Mouse (Mus musculus) CH12.LX (cell line): ENCODE measurements around the gene Luc7l3. TPM values are rescaled to one million over a fixed set of nuclear protein-coding genes. Genes with fewer than 3 reads are reported as not detected.

Experiments used
- DNase-seq: peaks from one replicate; pipeline ENCODE4 v3.0.0-alpha.2; 2013; ENCODE audit errors: extremely low read depth
- H3K27ac ChIP-seq: 2 replicates; pipeline ENCODE4 v1.5.1; 2012; ENCODE audit warnings: low read depth, mild to moderate bottlenecking, control low read depth, moderate library complexity; ENCODE audit not compliant: insufficient read depth
- H3K27me3 ChIP-seq: replicated peaks from 2 replicates; pipeline ENCODE3; 2012; ENCODE audit warnings: inconsistent platforms
- H3K36me3 ChIP-seq, 2 experiments: replicated peaks in 1 of 2; 2 replicates each; pipeline versions ENCODE3 to v1.6.1; 2012; ENCODE audit warnings: inconsistent platforms in 1 of 2, low read length in 1 of 2, mild to moderate bottlenecking in 1 of 2, mixed read lengths in 1 of 2, moderate library complexity in 1 of 2; ENCODE audit not compliant: control insufficient read depth in 1 of 2, insufficient read depth in 1 of 2
- H3K4me1 ChIP-seq, 2 experiments: 2 replicates each; pipeline ENCODE4 v1.6.1; 2012; ENCODE audit warnings: inconsistent platforms in 1 of 2, moderate library complexity in 1 of 2; ENCODE audit not compliant: insufficient read depth in 2 of 2, control insufficient read depth in 1 of 2
- H3K4me2 ChIP-seq: 2 replicates; pipeline ENCODE4 v1.6.1; 2012; ENCODE audit warnings: low read depth, mild to moderate bottlenecking, control low read depth; ENCODE audit not compliant: poor library complexity, insufficient read depth, severe bottlenecking
- H3K4me3 ChIP-seq, 3 experiments: fragments of 150-350 bp in 1 of 3; sonication (generic) in 1 of 3; replicated peaks in 1 of 3; 2 replicates each; pipeline versions ENCODE3 to v1.5.1; 2011 to 2012; ENCODE audit warnings: low read depth in 2 of 3, low read length in 2 of 3, mild to moderate bottlenecking in 2 of 3, moderate library complexity in 2 of 3, control low read depth in 1 of 3, improper control_type of control experiment in 1 of 3, inconsistent platforms in 1 of 3, mixed read lengths in 1 of 3; ENCODE audit not compliant: poor library complexity in 1 of 3
- H3K79me2 ChIP-seq: replicated peaks from 2 replicates; pipeline ENCODE4 v1.6.1; 2012; ENCODE audit warnings: mild to moderate bottlenecking, moderate library complexity; ENCODE audit not compliant: control insufficient read depth, poor library complexity, insufficient read depth, severe bottlenecking; ENCODE audit errors: extremely low read depth
- H3K9ac ChIP-seq: 2 replicates; pipeline ENCODE4 v1.6.1; 2012; ENCODE audit warnings: low read depth, mild to moderate bottlenecking, control low read depth, moderate library complexity; ENCODE audit not compliant: insufficient read depth
- H3K9me3 ChIP-seq: replicated peaks from 2 replicates; pipeline ENCODE3; 2012; ENCODE audit warnings: low read length, inconsistent platforms, mixed read lengths
- CHD1 ChIP-seq: IDR thresholded peaks from 2 replicates; pipeline ENCODE4 v1.6.1; 2012; ENCODE audit warnings: low read depth, low read length, improper control_type of control experiment, inconsistent platforms
- CHD2 ChIP-seq: IDR thresholded peaks from 2 replicates; pipeline ENCODE4 v1.6.1; 2011; ENCODE audit warnings: low read length, improper control_type of control experiment
- CTCF ChIP-seq, 2 experiments: IDR thresholded peaks in 1 of 2; conservative IDR thresholded peaks in 1 of 2; 2 replicates each; pipeline ENCODE4 v1.5.1; 2011 to 2012; ENCODE audit warnings: low read depth in 2 of 2, low read length in 2 of 2, improper control_type of control experiment in 1 of 2, inconsistent platforms in 1 of 2, mild to moderate bottlenecking in 1 of 2, moderate library complexity in 1 of 2
- E2F4 ChIP-seq: IDR thresholded peaks from 2 replicates; pipeline ENCODE4 v1.6.1; 2011; ENCODE audit warnings: low read depth, low read length, improper control_type of control experiment; ENCODE audit not compliant: insufficient replicate concordance
- EP300 ChIP-seq: IDR thresholded peaks from 2 replicates; pipeline ENCODE4 v1.6.1; 2011; ENCODE audit warnings: low read length, improper control_type of control experiment
- IRF4 ChIP-seq: IDR thresholded peaks from 2 replicates; pipeline ENCODE4 v1.6.1; 2014; ENCODE audit warnings: low read depth, mild to moderate bottlenecking, inconsistent platforms, low read length, improper control_type of control experiment
- JUN ChIP-seq: IDR thresholded peaks from 2 replicates; pipeline ENCODE4 v1.6.1; 2011; ENCODE audit warnings: low read depth, mild to moderate bottlenecking, low read length, improper control_type of control experiment, moderate library complexity; ENCODE audit not compliant: insufficient read depth
- KAT2A ChIP-seq: IDR thresholded peaks from 2 replicates; pipeline ENCODE4 v1.6.1; 2012; ENCODE audit warnings: low read length, improper control_type of control experiment, inconsistent platforms; ENCODE audit not compliant: insufficient replicate concordance
- MEF2A ChIP-seq: IDR thresholded peaks from 2 replicates; pipeline ENCODE4 v1.6.1; 2014; ENCODE audit warnings: low read depth, mild to moderate bottlenecking, inconsistent platforms, low read length, improper control_type of control experiment, borderline replicate concordance
- MYC ChIP-seq: IDR thresholded peaks from 2 replicates; pipeline ENCODE4 v1.6.1; 2011; ENCODE audit warnings: low read depth, mild to moderate bottlenecking, improper control_type of control experiment, low read length
- NELFE ChIP-seq: IDR thresholded peaks from 2 replicates; pipeline ENCODE4 v1.6.1; 2011; ENCODE audit warnings: low read depth, low read length, improper control_type of control experiment
- POLR2AphosphoS2 ChIP-seq: IDR thresholded peaks from 2 replicates; pipeline ENCODE4 v1.6.1; 2011; ENCODE audit warnings: low read depth, low read length, improper control_type of control experiment
- RCOR1 ChIP-seq: conservative IDR thresholded peaks from 2 replicates; pipeline ENCODE4 v1.6.1; 2012; ENCODE audit warnings: low read depth, mild to moderate bottlenecking, inconsistent platforms, low read length, improper control_type of control experiment
- SIN3A ChIP-seq: IDR thresholded peaks from 2 replicates; pipeline ENCODE4 v1.6.1; 2012; ENCODE audit warnings: low read length, improper control_type of control experiment, inconsistent platforms
- UBTF ChIP-seq: IDR thresholded peaks from 2 replicates; pipeline ENCODE4 v1.6.1; 2012; ENCODE audit warnings: low read depth, mild to moderate bottlenecking, inconsistent platforms, low read length, improper control_type of control experiment, moderate library complexity
- USF1 ChIP-seq: IDR thresholded peaks from 2 replicates; pipeline ENCODE4 v1.6.1; 2014; ENCODE audit warnings: low read depth, mild to moderate bottlenecking, inconsistent platforms, low read length, improper control_type of control experiment
- ZC3H11A ChIP-seq: IDR thresholded peaks from 2 replicates; pipeline ENCODE4 v1.6.1; 2012; ENCODE audit warnings: low read depth, mild to moderate bottlenecking, inconsistent platforms, low read length, improper control_type of control experiment
- ZKSCAN1 ChIP-seq: IDR thresholded peaks from 2 replicates; pipeline ENCODE4 v1.6.1; 2012; ENCODE audit warnings: low read depth, inconsistent platforms, low read length, improper control_type of control experiment, borderline replicate concordance
- ZMIZ1 ChIP-seq: IDR thresholded peaks from 2 replicates; pipeline ENCODE4 v1.6.1; 2012; ENCODE audit warnings: low read depth, mild to moderate bottlenecking, inconsistent platforms, low read length, improper control_type of control experiment
- ZNF384 ChIP-seq: IDR thresholded peaks from 2 replicates; pipeline ENCODE4 v1.6.1; 2012; ENCODE audit warnings: low read depth, low read length, improper control_type of control experiment, inconsistent platforms
- dilution Hi-C: fragments of 300-500 bp; cut with MboI; formaldehyde crosslinking; loops from 2 replicates; pipeline ENCODE4 v1.14.3; 2020; ENCODE audit warnings: low sequenced_read_pairs; ENCODE audit not compliant: extremely low pct_unique_long_range_greater_than_20kb, extremely low pct_ligation_motif_present
- in situ Hi-C: fragments of 300-500 bp; cut with MboI; formaldehyde crosslinking; loops from 3 replicates; pipeline ENCODE4 v1.14.3; 2019; ENCODE audit warnings: low sequenced_read_pairs, low pct_ligation_motif_present, low pct_unique_long_range_greater_than_20kb, mixed read lengths
- polyA plus RNA-seq: library from polyadenylated mRNA; unstranded; fragments of >175 nt; gene quantifications from 2 replicates; pipeline ENCODE4 v1.2.1, GENCODE M21; 2012; ENCODE audit warnings: low read depth; ENCODE audit not compliant: insufficient read length
- total RNA-seq, 2 experiments: library from RNA; depleted of rRNA; stranded (reverse); fragments of 300-350 nt in 1 of 2; fragments of >200 nt in 1 of 2; gene quantifications; 2 replicates each; pipeline ENCODE4 v1.2.3; 2012 to 2014

The Luc7l3 gene
- total and polyA plus RNA-seq, 3 experiments = 57.7 to 246 (median 69.8) TPM

GRCm38 (mm10) chr11:94253691-94254090 is 68.1 kb downstream of the Luc7l3 start:
- H3K9me3 ChIP-seq = peaks cover 8% of the 10 kb centered on the region
- H3K27ac ChIP-seq = no peak overlapping the region
- in situ Hi-C loops = loop anchor here (25.0 kb wide), 1 partner anchor 291 kb away; the partner anchor contains the start of genes Gm20390, Nme1 and Nme2
- H3K4me1 ChIP-seq = peaks cover 6 to 12% of the 10 kb centered on the region in 2 experiments
- DNase-seq = no peak
- no peak overlapping the region for H3K4me3 ChIP-seq
- H3K79me2 ChIP-seq = no peaks in the 10 kb centered on the region
- dilution Hi-C loops = no loop called here
- H3K27me3 ChIP-seq = peaks cover 2% of the 10 kb centered on the region
- TF ChIP-seq EP300 (0 out of 2 replicates have a peak, but pooled peaks have one; percentile 11), UBTF (no peak)
- no peak overlapping the region for H3K9ac ChIP-seq
- H3K36me3 ChIP-seq = no peaks in the 10 kb centered on the region
- no peak overlapping the region for H3K4me2 ChIP-seq

- Histone ChIP-seq H3K9me3 (peaks cover 8% of the 10 kb centered on the region), H3K27ac (no peak overlapping the region), H3K4me2 (no peak overlapping the region), H3K4me1 (peaks cover 6 to 12% of the 10 kb centered on the region in 2 experiments), H3K9ac (no peak overlapping the region), H3K79me2 (no peaks in the 10 kb centered on the region), H3K4me3 (no peak overlapping the region), H3K27me3 (peaks cover 2% of the 10 kb centered on the region), H3K36me3 (no peaks in the 10 kb centered on the region)
- TF ChIP-seq CHD2 (no peak), USF1 (no peak), CHD1 (no peak), EP300 (no peak), IRF4 (no peak), JUN (no peak), NELFE (no peak), MYC (no peak)
- in situ Hi-C loops = loop anchor here (25.0 kb wide), 1 partner anchor 291 kb away; the partner anchor contains the start of genes Gm20390, Nme1 and Nme2
- no peak for DNase-seq
- dilution Hi-C loops = no loop called here
These were observed 68.6 kb downstream of the Luc7l3 start for GRCm38 (mm10) chr11:94253156-94253555.

- Histone ChIP-seq H3K27ac (no peak overlapping the region), H3K79me2 (no peaks in the 10 kb centered on the region), H3K36me3 (no peaks in the 10 kb centered on the region), H3K4me3 (no peak overlapping the region), H3K27me3 (peaks cover 3% of the 10 kb centered on the region), H3K9ac (no peak overlapping the region), H3K4me2 (no peak overlapping the region), H3K9me3 (no peaks in the 10 kb centered on the region), H3K4me1 (no peaks in the 10 kb centered on the region; a peak in 1 of 4 replicates)
- in situ Hi-C loops = no loop called here
- TF ChIP-seq KAT2A (no peak), RCOR1 (no peak), E2F4 (no peak), ZMIZ1 (no peak), CTCF (conservative IDR thresholded peaks at IDR 0.05 in 1 of 2, IDR thresholded peaks at IDR 0.05 in 1 of 2; ENCODE audit: low read depth in 2 of 2, low read length in 2 of 2) (no peak), ZC3H11A (no peak), SIN3A (no peak), MEF2A (no peak), ZNF384 (no peak), EP300 (no peak), CHD1 (no peak), POLR2AphosphoS2 (no peak), USF1 (no peak), MYC (no peak), ZKSCAN1 (no peak)
- DNase-seq = no peak
- dilution Hi-C loops = no loop called here
These were observed 75.1 kb downstream of the Luc7l3 start for GRCm38 (mm10) chr11:94246789-94247061.
